Mouse (Mus musculus) heart, adult 2 months (tissue): Measurements from ENCODE around the gene Tnik. TPM values are rescaled to one million over a fixed set of nuclear protein-coding genes. Genes with fewer than 3 reads are reported as not detected.

Experiments used
- DNase-seq, 2 experiments: peaks; one replicate each; pipeline ENCODE4 v3.0.0; 2021
- H3K27ac ChIP-seq: fragments of 200-600 bp; 2 replicates; pipeline ENCODE4 v1.8.1; 2022
- H3K27me3 ChIP-seq: fragments of 200-500 bp; 2 replicates; pipeline ENCODE4 v1.6.1; 2012; ENCODE audit warnings: mild to moderate bottlenecking, low read length, inconsistent platforms, mixed read lengths; ENCODE audit not compliant: control insufficient read depth, insufficient read depth
- H3K36me3 ChIP-seq: fragments of 200-500 bp; 2 replicates; pipeline ENCODE4 v1.6.1; 2012; ENCODE audit warnings: low read length, inconsistent platforms; ENCODE audit not compliant: control insufficient read depth, insufficient read depth
- H3K4me1 ChIP-seq: fragments of 200-500 bp; 2 replicates; pipeline ENCODE4 v1.6.1; 2011; ENCODE audit warnings: low read length; ENCODE audit not compliant: control insufficient read depth, insufficient read depth
- H3K4me3 ChIP-seq: fragments of 200-600 bp; 2 replicates; pipeline ENCODE4 v1.8.1; 2022
- H3K79me2 ChIP-seq: fragments of 200-500 bp; replicated peaks from 2 replicates; pipeline ENCODE4 v1.6.1; 2012; ENCODE audit warnings: mild to moderate bottlenecking, inconsistent platforms, low read length, moderate library complexity, mixed read lengths; ENCODE audit not compliant: control insufficient read depth, insufficient read depth
- H3K9ac ChIP-seq: fragments of 200-500 bp; 2 replicates; pipeline ENCODE4 v1.6.1; 2012; ENCODE audit warnings: low read depth, mild to moderate bottlenecking, control low read depth, inconsistent platforms, low read length, mixed read lengths
- CTCF ChIP-seq: fragments of 200-600 bp; IDR thresholded peaks from 2 replicates; pipeline ENCODE4 v1.8.1; 2022; ENCODE audit warnings: antibody characterized with exemption, mild to moderate bottlenecking, moderate library complexity
- EP300 ChIP-seq: fragments of 200-500 bp; IDR thresholded peaks from 2 replicates; pipeline ENCODE4 v1.6.1; 2011; ENCODE audit warnings: low read depth, low read length, control low read depth; ENCODE audit not compliant: insufficient read depth
- POLR2A ChIP-seq: fragments of 200-500 bp; IDR thresholded peaks from 2 replicates; pipeline ENCODE4 v1.6.1; 2011; ENCODE audit warnings: mild to moderate bottlenecking, low read depth, low read length, control low read depth; ENCODE audit not compliant: insufficient read depth
- WGBS: fragments of 180-500 bp; shearing (Covaris S2); methylation state at CpG from one replicate; pipeline ENCODE4 v1.1.7; 2018; 5-methylcytosine and 5-hydroxymethylcytosine counted together
- intact Hi-C: fragments of 180-260 bp; cut with DNase I; formaldehyde crosslinking; loops from one replicate; pipeline ENCODE4 v1.15.1; 2025
- polyA plus RNA-seq: library from polyadenylated mRNA; depleted of rRNA; stranded (reverse); fragments of >200 nt; gene quantifications from 2 replicates; pipeline ENCODE4 v1.2.3, GENCODE M21; 2012
- total RNA-seq, 2 experiments: library from RNA; stranded (reverse); gene quantifications; 2 replicates each; pipeline ENCODE4 v1.2.3; 2021

The Tnik gene
- total and polyA plus RNA-seq, 3 experiments, result 6.6 to 29.8 (median 26.8) TPM

DNA sequence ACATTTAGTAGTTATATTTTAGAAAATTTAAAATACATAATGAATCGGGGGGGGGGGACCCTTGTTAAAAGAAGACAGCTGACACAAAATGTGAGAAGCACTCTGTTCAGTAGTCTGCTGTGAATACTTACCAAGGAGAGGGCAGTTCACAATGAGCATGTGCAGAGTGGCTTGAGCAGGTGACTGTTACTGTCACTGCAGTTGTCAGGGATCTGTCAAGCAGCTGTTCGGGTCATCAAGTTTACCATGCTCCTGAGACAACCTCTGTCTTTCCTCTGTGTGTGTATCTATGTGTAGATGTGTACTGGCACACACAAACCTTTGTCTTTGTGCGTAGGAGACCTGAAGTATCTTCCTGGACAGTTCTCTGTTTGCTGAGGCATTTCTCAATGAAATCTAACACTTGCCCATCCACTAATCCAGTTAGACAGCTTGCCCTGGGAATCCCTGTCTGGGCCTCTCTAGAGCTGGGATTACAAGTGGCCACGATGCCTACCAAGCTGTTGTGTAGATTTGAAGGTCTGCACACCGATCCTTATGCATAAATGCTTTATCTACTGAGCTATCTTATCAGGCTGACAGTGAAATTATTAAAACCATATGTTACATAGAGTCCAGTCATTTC is 154.2 kb downstream of the Tnik start:
- Histone ChIP-seq H3K4me3 (no peak overlapping the region), H3K27me3 (no peaks in the 10 kb centered on the region), H3K27ac (no peak overlapping the region), H3K9ac (no peak overlapping the region), H3K36me3 (no peaks in the 10 kb centered on the region), H3K79me2 (no peaks in the 10 kb centered on the region), H3K4me1 (peaks cover 2% of the 10 kb centered on the region)
- 81% methylated on average over 5 of the region's 5 CpGs for WGBS
- TF ChIP-seq EP300 (no peak), CTCF (no peak)
- intact Hi-C loops, result no loop called here
- no peak for DNase-seq

- DNase-seq, result peak in 1 of 2 experiments; percentile 39
- WGBS, result 38% methylated on average over 6 of the region's 6 CpGs
Measured at GRCm38 (mm10) chr3:28420194-28420593, 157.2 kb downstream of the Tnik start.

DNA sequence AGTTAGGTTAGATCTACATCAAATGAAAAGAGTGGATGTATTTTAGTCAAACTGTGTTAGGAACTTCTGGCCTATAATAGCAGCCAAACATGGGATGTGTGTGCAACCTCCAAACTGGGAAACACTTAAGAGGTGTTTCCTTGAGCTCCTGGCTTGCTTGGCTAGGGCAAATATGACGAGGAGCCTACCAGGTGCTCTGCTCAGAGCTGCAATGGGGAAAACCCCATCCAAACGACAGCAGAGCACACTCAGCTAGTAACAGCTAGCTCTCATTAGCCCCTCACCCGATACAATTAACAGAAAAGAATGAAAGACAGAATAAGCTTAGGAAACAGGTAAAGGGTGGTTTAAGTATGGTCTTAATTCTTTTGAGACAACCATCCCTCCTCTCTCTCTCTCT is 157.7 kb downstream of the Tnik start:
- TF ChIP-seq EP300 (no peak), POLR2A (no peak), CTCF (no peak)
- DNase-seq, result no peak
- intact Hi-C loops, result no loop called here
- Histone ChIP-seq H3K27me3 (no peaks in the 10 kb centered on the region), H3K27ac (peak overlapping the region; percentile 56), H3K9ac (no peak overlapping the region), H3K4me3 (no peak overlapping the region), H3K36me3 (peaks cover 2% of the 10 kb centered on the region), H3K79me2 (no peaks in the 10 kb centered on the region; the same call in 1 of the 2 replicates), H3K4me1 (peaks cover 3% of the 10 kb centered on the region)
- 63% methylated on average over 3 of the region's 3 CpGs for WGBS

More at GRCm38 (mm10) chr3:28420194-28420593, 157.2 kb downstream of the Tnik start:
- no peak for TF ChIP-seq POLR2A
- TF ChIP-seq CTCF, result no peak
- no peak for TF ChIP-seq EP300
- Histone ChIP-seq H3K36me3 (no peaks in the 10 kb centered on the region), H3K4me1 (peaks cover 2% of the 10 kb centered on the region), H3K27ac (peak overlapping the region; percentile 56), H3K27me3 (no peaks in the 10 kb centered on the region), H3K4me3 (no peak overlapping the region), H3K79me2 (no peaks in the 10 kb centered on the region; the same call in 1 of the 2 replicates), H3K9ac (no peak overlapping the region)
- intact Hi-C loops, result no loop called here

- TF ChIP-seq EP300 (no peak), CTCF (no peak), POLR2A (no peak)
- no peak overlapping the region for H3K4me3 ChIP-seq
- H3K4me1 ChIP-seq, result peaks cover 3% of the 10 kb centered on the region
- no peaks in the 10 kb centered on the region; the same call in 1 of the 2 replicates for H3K79me2 ChIP-seq
- no peak for DNase-seq
- no peak overlapping the region for H3K9ac ChIP-seq
- no peaks in the 10 kb centered on the region for H3K27me3 ChIP-seq
- peaks cover 5% of the 10 kb centered on the region for H3K36me3 ChIP-seq
- intact Hi-C loops, result no loop called here
- WGBS, result 83% methylated on average over 6 of the region's 6 CpGs
- no peak overlapping the region for H3K27ac ChIP-seq
Measured at GRCm38 (mm10) chr3:28421798-28422197, 158.8 kb downstream of the Tnik start.

GRCm38 (mm10) chr3:28422221-28422620 is 159.2 kb downstream of the Tnik start:
- intact Hi-C loops, result no loop called here
- no peak for DNase-seq
- Histone ChIP-seq H3K9ac (no peak overlapping the region), H3K27ac (no peak overlapping the region), H3K79me2 (no peaks in the 10 kb centered on the region; the same call in 1 of the 2 replicates), H3K4me1 (peaks cover 3% of the 10 kb centered on the region), H3K27me3 (no peaks in the 10 kb centered on the region), H3K36me3 (peaks cover 5% of the 10 kb centered on the region), H3K4me3 (no peak overlapping the region)
- TF ChIP-seq POLR2A, result no peak
- no peak for TF ChIP-seq EP300
- no peak for TF ChIP-seq CTCF
- 85% methylated on average over 1 of the region's 1 CpGs for WGBS

DNA sequence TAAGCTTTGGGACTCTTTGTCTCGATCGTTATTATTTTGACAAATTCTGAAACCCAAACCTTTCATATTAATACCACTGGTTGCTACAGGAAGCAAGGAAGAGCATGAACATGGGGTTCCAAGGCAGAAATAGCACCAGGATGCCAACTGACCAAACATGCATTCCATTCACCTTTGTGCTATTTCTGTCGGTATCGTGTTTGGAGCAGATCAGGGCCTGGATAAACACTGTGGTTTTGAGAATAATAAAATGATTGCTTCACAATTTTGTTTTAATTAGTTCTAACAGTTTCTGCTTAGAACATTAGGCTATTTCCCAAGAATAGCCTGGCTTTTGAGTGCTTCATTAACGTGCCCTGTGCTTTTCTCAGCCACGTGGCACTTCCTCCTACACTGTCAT is 162.9 kb downstream of the Tnik start:
- Histone ChIP-seq H3K9ac (no peak overlapping the region), H3K4me1 (peaks cover 1% of the 10 kb centered on the region; the same call in 1 of the 2 replicates), H3K4me3 (no peak overlapping the region), H3K36me3 (peaks cover 9% of the 10 kb centered on the region), H3K27me3 (no peaks in the 10 kb centered on the region), H3K27ac (peak overlapping the region; percentile 32), H3K79me2 (no peaks in the 10 kb centered on the region; the same call in 1 of the 2 replicates)
- DNase-seq, result no peak
- intact Hi-C loops, result no loop called here
- TF ChIP-seq POLR2A (no peak), EP300 (no peak), CTCF (no peak)
- 60% methylated on average over 6 of the region's 6 CpGs for WGBS
